Mouse (Mus musculus): ENCODE results near the gene Pde4dip.

The Pde4dip gene

GRCm38 (mm10) chr3:97735575-97735974, 152.9 kb downstream of the Pde4dip start:
- DNase-seq, result no peak

- no peak for DNase-seq
These were observed 154.2 kb downstream of the Pde4dip start for GRCm38 (mm10) chr3:97734259-97734658.

- no peak for DNase-seq
These were observed 155.9 kb downstream of the Pde4dip start for GRCm38 (mm10) chr3:97732622-97733021.

- no peak for DNase-seq
These were observed 157.9 kb downstream of the Pde4dip start for GRCm38 (mm10) chr3:97730624-97731023.

- no peak for DNase-seq
These were observed 158.4 kb downstream of the Pde4dip start for GRCm38 (mm10) chr3:97730131-97730530.

- no peak for DNase-seq
These were observed 160.7 kb downstream of the Pde4dip start for GRCm38 (mm10) chr3:97727801-97728200.

GRCm38 (mm10) chr3:97719116-97719515, 169.4 kb downstream of the Pde4dip start:
- no peak for DNase-seq

GRCm38 (mm10) chr3:97715922-97716321, 172.6 kb downstream of the Pde4dip start:
- no peak for DNase-seq

GRCm38 (mm10) chr3:97710881-97711280, 177.6 kb downstream of the Pde4dip start:
- no peak for DNase-seq

- DNase-seq, result no peak
These were observed 178.4 kb downstream of the Pde4dip start for GRCm38 (mm10) chr3:97710134-97710533.

- DNase-seq, result no peak
These were observed 181.9 kb downstream of the Pde4dip start for GRCm38 (mm10) chr3:97706561-97706960.

GRCm38 (mm10) chr3:97705508-97705907, 183.0 kb downstream of the Pde4dip start:
- DNase-seq, result no peak

GRCm38 (mm10) chr3:97702448-97703080, 185.9 kb downstream of the Pde4dip start:
- DNase-seq, result no peak

- DNase-seq, result no peak
These were observed 187.3 kb downstream of the Pde4dip start for GRCm38 (mm10) chr3:97701198-97701597.

GRCm38 (mm10) chr3:97699061-97699460, 189.4 kb downstream of the Pde4dip start:
- DNase-seq, result no peak

GRCm38 (mm10) chr3:97697291-97697690, 191.2 kb downstream of the Pde4dip start:
- DNase-seq, result no peak

- DNase-seq, result no peak
These were observed 191.6 kb downstream of the Pde4dip start for GRCm38 (mm10) chr3:97696866-97697265.

GRCm38 (mm10) chr3:97693806-97694205, 194.7 kb downstream of the Pde4dip start:
- DNase-seq, result no peak

GRCm38 (mm10) chr3:97691443-97692017, 197.0 kb downstream of the Pde4dip start:
- no peak for DNase-seq

- no peak for DNase-seq
These were observed 197.9 kb downstream of the Pde4dip start for GRCm38 (mm10) chr3:97690590-97690989.

GRCm38 (mm10) chr3:97689289-97689688, 199.2 kb downstream of the Pde4dip start:
- DNase-seq, result no peak

- DNase-seq, result no peak
These were observed 202.0 kb downstream of the Pde4dip start for GRCm38 (mm10) chr3:97686372-97687117.

GRCm38 (mm10) chr3:97683560-97684195, 204.8 kb downstream of the Pde4dip start:
- no peak for DNase-seq

- no peak for DNase-seq
These were observed 205.9 kb downstream of the Pde4dip start for GRCm38 (mm10) chr3:97682576-97682975.

Measured in right cerebral cortex, postnatal 4 days (tissue).